Mouse (Mus musculus): ENCODE measurements around the gene Notch2. TPM values are rescaled to one million over a fixed set of nuclear protein-coding genes. Genes with fewer than 3 reads are reported as not detected.

Notch2 gene
- 6.4 and 7.0 TPM in 2 replicates for polyA plus RNA-seq (2015; fragmentation: Nextera tagmentation; extraction: Ambion mirVana)

DNA sequence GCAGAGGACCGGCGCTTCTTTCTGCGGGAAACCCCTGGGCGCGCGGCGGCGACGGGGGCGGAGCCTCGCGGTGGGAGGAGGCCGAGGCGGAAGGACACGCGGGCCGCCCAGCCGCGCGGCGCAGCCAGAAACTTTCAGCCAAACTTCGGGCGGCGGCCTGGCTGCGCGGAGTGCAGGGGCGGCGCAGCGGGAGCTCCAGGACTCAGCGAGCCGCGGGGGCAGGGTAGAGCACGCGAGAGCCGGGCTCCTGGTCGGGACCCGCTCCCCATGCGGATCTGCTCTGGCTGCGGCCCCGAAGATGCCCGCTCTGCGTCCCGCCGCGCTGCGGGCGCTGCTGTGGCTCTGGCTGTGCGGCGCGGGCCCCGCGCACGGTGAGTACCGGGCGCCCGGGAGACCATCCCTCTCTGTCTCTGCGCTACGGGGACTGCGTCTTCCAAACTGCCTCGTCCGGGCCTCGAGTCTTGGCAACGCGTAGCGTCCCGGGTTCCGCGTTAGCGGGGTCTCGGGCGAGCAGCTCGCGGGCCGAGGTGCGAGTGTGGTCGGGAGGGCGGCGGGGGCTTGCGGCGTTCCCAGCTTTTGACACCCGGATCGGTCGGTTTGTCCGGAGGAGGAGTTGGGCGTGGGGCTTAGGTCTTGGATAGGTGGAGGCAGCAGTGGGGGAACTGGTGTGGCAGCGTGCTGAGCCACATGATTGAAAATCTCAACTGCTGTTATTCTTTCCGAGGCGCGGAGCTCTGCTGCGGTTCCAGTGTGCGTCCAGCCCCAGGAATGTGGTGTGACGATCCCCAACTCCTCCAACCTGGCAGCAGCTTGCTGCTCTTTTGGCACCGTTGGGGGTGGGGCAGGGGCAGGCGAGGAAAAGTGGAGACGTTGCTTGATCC, at the start of gene Notch2:
TSS of gene Notch2 (plus strand) at position 127 of the 881 bp plus-strand sequence.
- Histone ChIP-seq H3K36me3 (replicated peaks) (no peaks in the 10 kb centered on the region), H3K27me3 (no peaks in the 10 kb centered on the region), H3K9ac (peak within 1 kb of the TSS; percentile 91), H3K9me3 (replicated peaks) (no peaks in the 10 kb centered on the region), H3K4me3 (replicated peaks) (peak within 1 kb of the TSS; percentile 88), H3K4me2 (peak within 1 kb of the TSS; percentile 99), H3K27ac (replicated peaks) (peak within 1 kb of the TSS; percentile 83), H3K4me1 (replicated peaks) (peaks cover 71% of the 10 kb centered on the region)
- WGBS (ENCODE audit: insufficient replicate concordance) = under 1% methylated on average over 92 of the region's 95 CpGs
- peak; percentile 89 for ATAC-seq (ENCODE audit: insufficient read depth)

DNA sequence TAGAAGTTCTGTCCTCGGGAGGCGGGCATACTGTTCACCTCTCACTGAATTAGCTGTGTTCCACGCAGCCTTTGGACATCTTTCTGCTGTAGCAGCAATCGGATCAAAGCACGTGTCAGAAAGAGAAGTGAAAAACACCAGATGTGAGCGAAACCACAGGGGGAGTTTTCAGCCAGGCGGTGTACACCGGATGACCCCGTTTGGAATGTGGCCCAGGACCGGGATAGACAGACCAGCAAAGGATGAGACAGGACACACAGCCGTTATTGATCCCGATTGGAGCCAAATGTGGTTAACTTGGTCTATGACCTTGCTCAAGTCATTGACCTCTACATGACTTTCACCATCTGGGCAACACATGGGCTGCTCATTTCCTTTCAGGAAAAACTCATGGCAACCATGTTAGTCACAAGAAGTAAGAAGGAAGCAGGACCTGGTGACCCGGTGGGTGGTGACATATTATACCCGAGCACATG, 48.4 kb upstream of the Notch2 start:
- Histone ChIP-seq H3K36me3 (replicated peaks) (no peaks in the 10 kb centered on the region), H3K9ac (no peak overlapping the region), H3K4me3 (replicated peaks) (no peak overlapping the region), H3K4me1 (replicated peaks) (peaks cover 19% of the 10 kb centered on the region), H3K27ac (replicated peaks) (no peak overlapping the region), H3K27me3 (no peaks in the 10 kb centered on the region), H3K9me3 (replicated peaks) (no peaks in the 10 kb centered on the region), H3K4me2 (no peak overlapping the region)
- 52% methylated on average over 14 of the region's 14 CpGs for WGBS (ENCODE audit: insufficient replicate concordance)
- ATAC-seq (ENCODE audit: insufficient read depth) = no peak

DNA sequence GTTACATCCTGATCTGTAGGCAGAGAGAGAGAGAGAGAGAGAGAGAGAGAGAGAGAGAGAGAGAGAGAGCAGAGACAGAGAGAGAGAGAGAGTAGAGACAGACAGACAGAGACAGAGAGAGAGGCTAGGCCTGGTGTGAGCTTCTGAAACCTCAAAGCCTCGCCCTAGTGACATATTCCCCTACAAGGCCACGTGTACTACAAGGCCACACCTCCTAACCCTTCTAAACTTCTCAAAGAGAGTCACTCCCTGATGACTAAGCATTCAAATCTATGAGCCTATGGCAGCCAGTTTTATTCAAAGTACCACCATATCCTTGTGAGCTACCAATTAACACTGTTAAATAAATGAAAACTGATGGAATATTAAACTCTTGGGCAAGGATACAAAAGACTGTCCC, 45.7 kb upstream of the Notch2 start:
- no peaks in the 10 kb centered on the region for H3K36me3 ChIP-seq (replicated peaks)
- ATAC-seq (ENCODE audit: insufficient read depth) = no peak
- no peaks in the 10 kb centered on the region for H3K27me3 ChIP-seq
- no peak overlapping the region for H3K27ac ChIP-seq (replicated peaks)
- H3K4me2 ChIP-seq = no peak overlapping the region
- H3K4me1 ChIP-seq (replicated peaks) = peaks cover 36% of the 10 kb centered on the region
- no peaks in the 10 kb centered on the region for H3K9me3 ChIP-seq (replicated peaks)
- 31% methylated on average over 2 of the region's 2 CpGs for whole genome bisulfite sequencing (ENCODE audit: insufficient replicate concordance)
- no peak overlapping the region for H3K9ac ChIP-seq
- H3K4me3 ChIP-seq (replicated peaks) = no peak overlapping the region

DNA sequence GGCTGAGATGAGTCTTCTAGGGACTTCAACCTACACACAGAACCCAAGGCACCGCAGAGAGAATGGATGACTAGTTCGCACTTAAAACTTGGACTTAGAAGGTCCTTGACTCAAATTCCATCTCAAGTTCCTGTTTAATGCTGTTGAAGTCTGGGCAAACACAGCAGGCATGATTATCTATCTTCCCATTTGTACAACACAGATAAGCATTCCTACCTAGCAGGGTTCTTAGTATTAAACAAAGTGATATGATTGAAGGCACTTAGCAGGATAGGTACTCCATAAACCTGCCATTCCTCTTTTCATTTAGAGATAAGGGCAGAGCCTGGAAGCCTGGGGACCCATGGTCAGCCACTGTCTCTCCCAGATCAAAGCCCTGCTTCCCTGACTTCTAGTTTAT, 45.1 kb upstream of the Notch2 start:
- no peaks in the 10 kb centered on the region for H3K36me3 ChIP-seq (replicated peaks)
- ATAC-seq (ENCODE audit: insufficient read depth) = no peak
- H3K4me1 ChIP-seq (replicated peaks) = peaks cover 39% of the 10 kb centered on the region

GRCm38 (mm10) chr3:97969019-97969418, 44.3 kb upstream of the Notch2 start:
- Histone ChIP-seq H3K4me1 (replicated peaks) (peaks cover 39% of the 10 kb centered on the region), H3K4me3 (replicated peaks) (no peak overlapping the region), H3K36me3 (replicated peaks) (no peaks in the 10 kb centered on the region), H3K27me3 (no peaks in the 10 kb centered on the region), H3K4me2 (no peak overlapping the region), H3K9ac (no peak overlapping the region), H3K9me3 (replicated peaks) (no peaks in the 10 kb centered on the region), H3K27ac (replicated peaks) (no peak overlapping the region)
- ATAC-seq (ENCODE audit: insufficient read depth) = no peak
- 10% methylated on average over 1 of the region's 1 CpGs for WGBS (ENCODE audit: insufficient replicate concordance)

More for the DNA sequence above, 45.1 kb upstream of the Notch2 start:
- H3K9ac ChIP-seq = no peak overlapping the region
- 81% methylated on average over 2 of the region's 2 CpGs for WGBS (ENCODE audit: insufficient replicate concordance)
- no peaks in the 10 kb centered on the region for H3K9me3 ChIP-seq (replicated peaks)
- H3K27me3 ChIP-seq = no peaks in the 10 kb centered on the region
- no peak overlapping the region for H3K4me3 ChIP-seq (replicated peaks)
- H3K4me2 ChIP-seq = no peak overlapping the region
- no peak overlapping the region for H3K27ac ChIP-seq (replicated peaks)

GRCm38 (mm10) chr3:97971117-97971516, 42.2 kb upstream of the Notch2 start:
- no peaks in the 10 kb centered on the region for H3K36me3 ChIP-seq (replicated peaks)
- no peak overlapping the region for H3K27ac ChIP-seq (replicated peaks)
- H3K27me3 ChIP-seq = no peaks in the 10 kb centered on the region
- no peaks in the 10 kb centered on the region for H3K9me3 ChIP-seq (replicated peaks)
- 19% methylated on average over 7 of the region's 7 CpGs for WGBS (ENCODE audit: insufficient replicate concordance)
- no peak overlapping the region for H3K9ac ChIP-seq
- peak overlapping the region; percentile 35; the same call in 1 of the 2 replicates for H3K4me2 ChIP-seq
- peak; percentile 10; the same call in 1 of the 2 replicates for ATAC-seq (ENCODE audit: insufficient read depth)
- H3K4me1 ChIP-seq (replicated peaks) = peaks cover 34% of the 10 kb centered on the region
- no peak overlapping the region for H3K4me3 ChIP-seq (replicated peaks)

- no peaks in the 10 kb centered on the region for H3K27me3 ChIP-seq
- no peak for ATAC-seq (ENCODE audit: insufficient read depth)
- H3K9me3 ChIP-seq (replicated peaks) = no peaks in the 10 kb centered on the region
- no peak overlapping the region for H3K27ac ChIP-seq (replicated peaks)
- 46% methylated on average over 5 of the region's 5 CpGs for WGBS (ENCODE audit: insufficient replicate concordance)
- H3K4me1 ChIP-seq (replicated peaks) = peaks cover 34% of the 10 kb centered on the region
- H3K4me3 ChIP-seq (replicated peaks) = no peak overlapping the region
- H3K36me3 ChIP-seq (replicated peaks) = no peaks in the 10 kb centered on the region
- no peak overlapping the region for H3K9ac ChIP-seq
- H3K4me2 ChIP-seq = no peak overlapping the region
These were observed 41.1 kb upstream of the Notch2 start for GRCm38 (mm10) chr3:97972200-97972599.

GRCm38 (mm10) chr3:97972707-97973106, 40.6 kb upstream of the Notch2 start:
- 54% methylated on average over 4 of the region's 4 CpGs for WGBS (ENCODE audit: insufficient replicate concordance)
- peaks cover 34% of the 10 kb centered on the region for H3K4me1 ChIP-seq (replicated peaks)
- H3K9me3 ChIP-seq (replicated peaks) = no peaks in the 10 kb centered on the region
- no peak overlapping the region for H3K27ac ChIP-seq (replicated peaks)
- ATAC-seq (ENCODE audit: insufficient read depth) = no peak
- no peak overlapping the region for H3K4me2 ChIP-seq
- no peak overlapping the region for H3K4me3 ChIP-seq (replicated peaks)
- no peaks in the 10 kb centered on the region for H3K27me3 ChIP-seq
- H3K36me3 ChIP-seq (replicated peaks) = no peaks in the 10 kb centered on the region
- H3K9ac ChIP-seq = no peak overlapping the region

- WGBS (ENCODE audit: insufficient replicate concordance) = 40% methylated on average over 2 of the region's 2 CpGs
- H3K36me3 ChIP-seq (replicated peaks) = no peaks in the 10 kb centered on the region
- no peak overlapping the region for H3K27ac ChIP-seq (replicated peaks)
- peaks cover 30% of the 10 kb centered on the region for H3K4me1 ChIP-seq (replicated peaks)
- no peak for ATAC-seq (ENCODE audit: insufficient read depth)
- no peaks in the 10 kb centered on the region for H3K9me3 ChIP-seq (replicated peaks)
- H3K9ac ChIP-seq = no peak overlapping the region
- no peaks in the 10 kb centered on the region for H3K27me3 ChIP-seq
- no peak overlapping the region for H3K4me2 ChIP-seq
- H3K4me3 ChIP-seq (replicated peaks) = no peak overlapping the region
These were observed 40.0 kb upstream of the Notch2 start for GRCm38 (mm10) chr3:97973306-97973705.

GRCm38 (mm10) chr3:97974197-97974770, 39.0 kb upstream of the Notch2 start:
- Histone ChIP-seq H3K9ac (no peak overlapping the region), H3K4me2 (no peak overlapping the region), H3K4me3 (replicated peaks) (no peak overlapping the region), H3K36me3 (replicated peaks) (no peaks in the 10 kb centered on the region), H3K27me3 (no peaks in the 10 kb centered on the region), H3K27ac (replicated peaks) (no peak overlapping the region), H3K4me1 (replicated peaks) (peaks cover 21% of the 10 kb centered on the region; the same call in 1 of the 2 replicates), H3K9me3 (replicated peaks) (no peaks in the 10 kb centered on the region)
- 67% methylated on average over 6 of the region's 6 CpGs for WGBS (ENCODE audit: insufficient replicate concordance)
- ATAC-seq (ENCODE audit: insufficient read depth) = no peak

DNA sequence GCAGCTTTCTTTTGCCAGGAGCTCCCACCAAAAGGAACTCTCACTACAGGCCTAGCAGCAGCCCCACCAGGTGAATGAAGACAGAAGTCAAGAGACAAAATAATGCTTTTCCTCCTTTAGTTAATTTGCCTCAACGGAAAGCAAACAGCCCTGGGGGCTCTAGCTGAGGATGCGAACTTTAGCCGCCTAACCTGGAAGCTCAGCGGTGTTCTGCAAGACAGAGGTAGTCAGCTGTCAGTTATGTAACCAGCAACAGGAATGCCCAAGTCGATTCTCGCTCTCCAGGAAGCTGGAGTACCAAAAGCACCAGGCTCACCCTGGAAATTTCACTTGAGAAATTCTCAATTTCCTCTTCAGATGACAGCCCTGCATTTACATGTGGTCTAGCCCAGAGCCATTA, 36.6 kb upstream of the Notch2 start:
- H3K27ac ChIP-seq (replicated peaks) = no peak overlapping the region
- H3K4me3 ChIP-seq (replicated peaks) = no peak overlapping the region
- no peak for ATAC-seq (ENCODE audit: insufficient read depth)
- no peak overlapping the region for H3K9ac ChIP-seq
- no peaks in the 10 kb centered on the region for H3K9me3 ChIP-seq (replicated peaks)
- H3K27me3 ChIP-seq = no peaks in the 10 kb centered on the region
- no peaks in the 10 kb centered on the region for H3K36me3 ChIP-seq (replicated peaks)
- 56% methylated on average over 6 of the region's 6 CpGs for WGBS (ENCODE audit: insufficient replicate concordance)
- no peak overlapping the region for H3K4me2 ChIP-seq
- H3K4me1 ChIP-seq (replicated peaks) = peaks cover 11% of the 10 kb centered on the region; the same call in 1 of the 2 replicates

Data from liver, embryonic 15.5 days (tissue).